ENCODE assay signal across 8 mouse cellular contexts in genomic region chr2:26273611-26274010, GRCm38 (mm10). TPM values are rescaled to one million over a fixed set of nuclear protein-coding genes. Genes with fewer than 3 reads are reported as not detected.
A peak's percentile ranks its signal among the peaks of the same experiment; 100 is the strongest.
DNase-seq lines count a peak whose midpoint lies in the region; ATAC-seq and TF ChIP-seq lines count a peak whose summit lies in the region.

No protein-coding gene starts in this region.

- peak; percentile 22 for DNase-seq in WW6 (ENCODE audit: low read depth, low spot score)
- DNase-seq in heart, embryonic 10.5 days (ENCODE audit: low spot score): peak; percentile 84
- DNase-seq in kidney, postnatal 0 days (ENCODE audit: low spot score): peak; percentile 86
- DNase-seq in lung, adult 18-20 months: peak; percentile 33 to 56
- peak; percentile 86 for DNase-seq in retina, embryonic 14.5 days (ENCODE audit: low spot score)

- peak; percentile 25 for ATAC-seq in kidney, postnatal 0 days (replicated peaks; ENCODE audit: low FRiP score, low read depth)
- no peak for ATAC-seq in megakaryocyte, adult 5-6 weeks (ENCODE audit: poor library complexity, severe bottlenecking)

- no peaks in the 10 kb centered on the region for H3K4me1 ChIP-seq in cortical plate, adult 2 months (ENCODE audit: control insufficient read depth, insufficient read depth, low read length)
- H3K4me1 ChIP-seq in heart, embryonic 10.5 days: 0 out of 2 replicates have a peak, but pooled peaks cover 21% of the 10 kb centered on the region
- H3K4me1 ChIP-seq in kidney, postnatal 0 days (replicated peaks; ENCODE audit: insufficient read depth, low read length): no peaks in the 10 kb centered on the region

- no peaks in the 10 kb centered on the region for H3K9me3 ChIP-seq in heart, embryonic 10.5 days
- H3K9me3 ChIP-seq in kidney, postnatal 0 days (replicated peaks; ENCODE audit: low read length): no peaks in the 10 kb centered on the region

- H3K36me3 ChIP-seq in C2C12 (ENCODE audit: control insufficient read depth, insufficient read depth): no peaks in the 10 kb centered on the region
- H3K36me3 ChIP-seq in heart, embryonic 10.5 days: no peaks in the 10 kb centered on the region
- no peaks in the 10 kb centered on the region for H3K36me3 ChIP-seq in kidney, postnatal 0 days (ENCODE audit: insufficient read depth, low read length)

- H3K9ac ChIP-seq in kidney, postnatal 0 days (ENCODE audit: low read depth, low read length): no peak overlapping the region

- no peaks in the 10 kb centered on the region for H3K79me2 ChIP-seq in C2C12 (ENCODE audit: control insufficient read depth, insufficient read depth)

- peak; percentile 72 for TF ChIP-seq CTCF in C2C12 (IDR thresholded peaks at IDR 0.05; ENCODE audit: control insufficient read depth, insufficient read depth, insufficient read length)
- peak; percentile 92 for TF ChIP-seq CTCF in cortical plate, adult 2 months (IDR thresholded peaks at IDR 0.05; ENCODE audit: extremely low read depth, insufficient read depth, low read length)
- peak; percentile 88 for TF ChIP-seq CTCF in kidney, postnatal 0 days (IDR thresholded peaks at IDR 0.05; ENCODE audit: low read depth)

- no peak overlapping the region for H3K4me3 ChIP-seq in C2C12 (ENCODE audit: insufficient read depth, poor library complexity, severe bottlenecking)
- no peak overlapping the region for H3K4me3 ChIP-seq in cortical plate, adult 2 months (ENCODE audit: insufficient read depth, low read length)
- no peak overlapping the region for H3K4me3 ChIP-seq in heart, embryonic 10.5 days
- no peak overlapping the region for H3K4me3 ChIP-seq in kidney, postnatal 0 days (replicated peaks; ENCODE audit: low read depth, low read length)

- no peak overlapping the region for H3K4me2 ChIP-seq in kidney, postnatal 0 days (ENCODE audit: low read length)

- no peaks in the 10 kb centered on the region for H3K79me3 ChIP-seq in C2C12 (ENCODE audit: low read depth)

- H3K27me3 ChIP-seq in C2C12 (ENCODE audit: control insufficient read depth, insufficient read depth, insufficient read length): peaks cover 54% of the 10 kb centered on the region
- H3K27me3 ChIP-seq in heart, embryonic 10.5 days (ENCODE audit: insufficient read depth, poor library complexity, severe bottlenecking): peaks cover 22% of the 10 kb centered on the region
- no peaks in the 10 kb centered on the region for H3K27me3 ChIP-seq in kidney, postnatal 0 days (ENCODE audit: insufficient read depth, low read length)

- WGBS in heart, embryonic 10.5 days: 19% methylated on average over 7 of the region's 7 CpGs
- WGBS in kidney, postnatal 0 days: 12% methylated on average over 7 of the region's 7 CpGs

- no peak overlapping the region for H3ac ChIP-seq in C2C12 (ENCODE audit: control insufficient read depth, insufficient read length, low read depth)

- no peak overlapping the region for H3K27ac ChIP-seq in cortical plate, adult 2 months (ENCODE audit: insufficient read depth, low read length)
- H3K27ac ChIP-seq in heart, embryonic 10.5 days: no peak overlapping the region
- no peak overlapping the region for H3K27ac ChIP-seq in kidney, postnatal 0 days

- TF ChIP-seq POLR2A in cortical plate, adult 2 months (IDR thresholded peaks at IDR 0.05; ENCODE audit: extremely low read depth, insufficient read depth, low read length): no peak

TF ChIP-seq in C2C12, 6 proteins besides CTCF, POLR2A, EP300 and RAD21:
- TF ChIP-seq CEBPB (IDR thresholded peaks at IDR 0.05; ENCODE audit: low read depth) (no peak), MAX (IDR thresholded peaks at IDR 0.05) (no peak), MYOG (IDR thresholded peaks at IDR 0.05; ENCODE audit: control insufficient read depth, extremely low read depth, insufficient read length) (no peak), FOSL1 (IDR thresholded peaks at IDR 0.05; ENCODE audit: insufficient read depth, low read length, poor library complexity, severe bottlenecking) (no peak), USF1 (IDR thresholded peaks at IDR 0.05; ENCODE audit: low read depth) (no peak), MYOD1 (IDR thresholded peaks at IDR 0.05; ENCODE audit: control insufficient read depth, insufficient read length, low read depth) (no peak)

RNA-seq across cellular contexts. Expression of gene Ccdc187, which starts 20.7 kb away (rescaled TPM):
- polyA plus RNA-seq in C2C12 (2012; fragmentation: generic; extraction: Trizol): not detected
- polyA plus RNA-seq in cortical plate, adult 2 months (2012; rRNA removed): 0.85 and 2.2 TPM in 2 replicates
- 0.02 TPM in 1 of 2 replicates, not detected in the other for polyA plus RNA-seq in heart, embryonic 10.5 days (2016; fragmentation: Nextera tagmentation; extraction: Ambion mirVana)
- 0.04 TPM in 1 of 2 replicates, not detected in the other for polyA plus RNA-seq in kidney, postnatal 0 days (2015; fragmentation: Nextera tagmentation; extraction: Ambion mirVana)
- total RNA-seq in megakaryocyte, adult 5-6 weeks (2015): not detected in 2 replicates
- not detected in 2 replicates for total RNA-seq in megakaryocyte, adult 5-6 weeks (2017)

RNA-seq across cellular contexts. Expression of gene Qsox2, which starts 36.3 kb away (rescaled TPM):
- 15.2 TPM for polyA plus RNA-seq in C2C12 (2012; fragmentation: generic; extraction: Trizol)
- 22.0 TPM in 2 replicates for polyA plus RNA-seq in cortical plate, adult 2 months (2012; rRNA removed)
- 16.5 and 18.8 TPM in 2 replicates for polyA plus RNA-seq in heart, embryonic 10.5 days (2016; fragmentation: Nextera tagmentation; extraction: Ambion mirVana)
- polyA plus RNA-seq in kidney, postnatal 0 days (2015; fragmentation: Nextera tagmentation; extraction: Ambion mirVana): 11.3 and 12.5 TPM in 2 replicates
- total RNA-seq in megakaryocyte, adult 5-6 weeks (2015): 3.5 and 4.7 TPM in 2 replicates
- total RNA-seq in megakaryocyte, adult 5-6 weeks (2017): 1.9 and 2.5 TPM in 2 replicates

RNA-seq across cellular contexts. Expression of gene Gpsm1, which starts 41.7 kb away (rescaled TPM):
- polyA plus RNA-seq in C2C12 (2012; fragmentation: generic; extraction: Trizol): 20.6 TPM
- 45.3 and 49.2 TPM in 2 replicates for polyA plus RNA-seq in cortical plate, adult 2 months (2012; rRNA removed)
- 43.7 and 53.9 TPM in 2 replicates for polyA plus RNA-seq in heart, embryonic 10.5 days (2016; fragmentation: Nextera tagmentation; extraction: Ambion mirVana)
- polyA plus RNA-seq in kidney, postnatal 0 days (2015; fragmentation: Nextera tagmentation; extraction: Ambion mirVana): 21.3 and 23.1 TPM in 2 replicates
- total RNA-seq in megakaryocyte, adult 5-6 weeks (2015): 1.9 and 2.4 TPM in 2 replicates
- total RNA-seq in megakaryocyte, adult 5-6 weeks (2017): 2.2 and 4.0 TPM in 2 replicates

Comparison
In these comparisons a context has a peak if more than half of its experiments do, and no peak if none do; other contexts are left out.
1. DNase-seq: peak in every context shown above with its lines; median percentile 86 in kidney, postnatal 0 days; 86 in retina, embryonic 14.5 days; 84 in heart, embryonic 10.5 days; 44 in lung, adult 18-20 months; 22 in WW6.